Mouse (Mus musculus) macrophage (primary cell): ENCODE measurements around the gene Ccdc151. TPM values are rescaled to one million over a fixed set of nuclear protein-coding genes. Genes with fewer than 3 reads are reported as not detected.

Experiments used
- H3K27ac ChIP-seq: fragments of 350-480 bp; formaldehyde crosslinking; 2 replicates; pipeline ENCODE4 v1.9.0; 2021
- H3K36me3 ChIP-seq: fragments of 350-480 bp; formaldehyde crosslinking; 2 replicates; pipeline ENCODE4 v1.9.0; 2021; ENCODE audit errors: inconsistent target
- H3K4me3 ChIP-seq: fragments of 350-480 bp; formaldehyde crosslinking; 2 replicates; pipeline ENCODE4 v1.9.0; 2021; ENCODE audit errors: inconsistent target
- H3K79me2 ChIP-seq: fragments of 350-480 bp; formaldehyde crosslinking; 2 replicates; pipeline ENCODE4 v1.9.0; 2021; ENCODE audit errors: inconsistent target
- WGBS: methylation state at CpG from one replicate; pipeline ENCODE4 v1.1.7; 2026; ENCODE audit warnings: inconsistent platforms; ENCODE audit not compliant: missing documents; 5-methylcytosine and 5-hydroxymethylcytosine counted together
- polyA plus RNA-seq: library from polyadenylated mRNA; stranded (reverse); fragments of 250-400 nt; gene quantifications from 3 replicates; pipeline ENCODE4 v1.2.4, GENCODE M21; 2018; ENCODE audit warnings: inconsistent platforms

The Ccdc151 gene
- polyA plus RNA-seq, 1 experiment from 2014 or later: 0.10 TPM

GRCm38 (mm10) chr9:21978398-21979128 is 23.9 kb downstream of the Ccdc151 start:
- H3K79me2 ChIP-seq: no peaks in the 10 kb centered on the region
- H3K4me3 ChIP-seq: no peak overlapping the region
- H3K36me3 ChIP-seq: no peaks in the 10 kb centered on the region
- no peak overlapping the region for H3K27ac ChIP-seq
- WGBS: 85% methylated on average over 4 of the region's 4 CpGs

- H3K27ac ChIP-seq: no peak overlapping the region
- no peaks in the 10 kb centered on the region for H3K79me2 ChIP-seq
- no peak overlapping the region for H3K4me3 ChIP-seq
- H3K36me3 ChIP-seq: no peaks in the 10 kb centered on the region
- 52% methylated on average over 2 of the region's 2 CpGs for WGBS
Observed at GRCm38 (mm10) chr9:21977972-21978371, 24.5 kb downstream of the Ccdc151 start.

- H3K4me3 ChIP-seq: no peak overlapping the region
- WGBS: 83% methylated on average over 5 of the region's 5 CpGs
Observed at GRCm38 (mm10) chr9:21977331-21977730, 25.1 kb downstream of the Ccdc151 start.

GRCm38 (mm10) chr9:21976626-21977175 is 25.7 kb downstream of the Ccdc151 start:
- Histone ChIP-seq H3K27ac (no peak overlapping the region), H3K79me2 (no peaks in the 10 kb centered on the region), H3K4me3 (no peak overlapping the region), H3K36me3 (no peaks in the 10 kb centered on the region)
- 85% methylated on average over 10 of the region's 10 CpGs for WGBS

More at GRCm38 (mm10) chr9:21977331-21977730, 25.1 kb downstream of the Ccdc151 start:
- Histone ChIP-seq H3K27ac (no peak overlapping the region), H3K79me2 (no peaks in the 10 kb centered on the region), H3K36me3 (no peaks in the 10 kb centered on the region)

GRCm38 (mm10) chr9:21969304-21969703 is 33.1 kb downstream of the Ccdc151 start:
- no peaks in the 10 kb centered on the region for H3K36me3 ChIP-seq
- WGBS: 72% methylated on average over 4 of the region's 4 CpGs
- no peak overlapping the region for H3K4me3 ChIP-seq
- H3K79me2 ChIP-seq: no peaks in the 10 kb centered on the region
- H3K27ac ChIP-seq: no peak overlapping the region

- Histone ChIP-seq H3K4me3 (no peak overlapping the region), H3K36me3 (no peaks in the 10 kb centered on the region), H3K79me2 (no peaks in the 10 kb centered on the region), H3K27ac (no peak overlapping the region)
- WGBS: 37% methylated on average over 6 of the region's 6 CpGs
Observed at GRCm38 (mm10) chr9:21968883-21969282, 33.6 kb downstream of the Ccdc151 start.

- Histone ChIP-seq H3K36me3 (no peaks in the 10 kb centered on the region), H3K79me2 (no peaks in the 10 kb centered on the region), H3K27ac (no peak within 1 kb of the TSS), H3K4me3 (peak within 1 kb of the TSS; percentile 18)
- WGBS: 43% methylated on average over 8 of the region's 8 CpGs
Observed at GRCm38 (mm10) chr9:21963417-21963816, 39.0 kb downstream of the Ccdc151 start, which contains the start of gene Epor. Gene Epor, minus strand, starts transcription at chr9:21963506.

- peak overlapping the region; percentile 18 for H3K4me3 ChIP-seq
- no peaks in the 10 kb centered on the region for H3K79me2 ChIP-seq
- no peaks in the 10 kb centered on the region for H3K36me3 ChIP-seq
- 7% methylated on average over 27 of the region's 34 CpGs for WGBS
- H3K27ac ChIP-seq: no peak overlapping the region
Observed at GRCm38 (mm10) chr9:21962416-21963059, 39.9 kb downstream of the Ccdc151 start.

GRCm38 (mm10) chr9:21962010-21962409 is 40.4 kb downstream of the Ccdc151 start:
- peak overlapping the region; percentile 18 for H3K4me3 ChIP-seq
- H3K27ac ChIP-seq: no peak overlapping the region
- H3K79me2 ChIP-seq: no peaks in the 10 kb centered on the region
- no peaks in the 10 kb centered on the region for H3K36me3 ChIP-seq
- WGBS: 2% methylated on average over 15 of the region's 15 CpGs

GRCm38 (mm10) chr9:21961366-21961980 is 41.0 kb downstream of the Ccdc151 start:
- Histone ChIP-seq H3K79me2 (no peaks in the 10 kb centered on the region), H3K36me3 (no peaks in the 10 kb centered on the region), H3K4me3 (no peak overlapping the region; the same call in 1 of the 2 replicates), H3K27ac (no peak overlapping the region)
- 6% methylated on average over 34 of the region's 35 CpGs for WGBS

- Histone ChIP-seq H3K27ac (no peak overlapping the region), H3K36me3 (no peaks in the 10 kb centered on the region), H3K4me3 (no peak overlapping the region), H3K79me2 (no peaks in the 10 kb centered on the region)
- WGBS: 88% methylated on average over 26 of the region's 26 CpGs
Observed at GRCm38 (mm10) chr9:21960558-21961208, 41.8 kb downstream of the Ccdc151 start.

GRCm38 (mm10) chr9:21960135-21960534 is 42.3 kb downstream of the Ccdc151 start:
- no peak overlapping the region for H3K4me3 ChIP-seq
- no peaks in the 10 kb centered on the region for H3K36me3 ChIP-seq
- WGBS: 90% methylated on average over 9 of the region's 9 CpGs
- H3K27ac ChIP-seq: no peak overlapping the region
- no peaks in the 10 kb centered on the region for H3K79me2 ChIP-seq

GRCm38 (mm10) chr9:21959244-21959643 is 43.2 kb downstream of the Ccdc151 start:
- Histone ChIP-seq H3K27ac (no peak overlapping the region), H3K4me3 (no peak overlapping the region), H3K36me3 (no peaks in the 10 kb centered on the region)

GRCm38 (mm10) chr9:21958372-21958771 is 44.1 kb downstream of the Ccdc151 start:
- no peaks in the 10 kb centered on the region for H3K36me3 ChIP-seq
- 97% methylated on average over 5 of the region's 5 CpGs for WGBS
- H3K27ac ChIP-seq: no peak overlapping the region
- no peak overlapping the region for H3K4me3 ChIP-seq
- H3K79me2 ChIP-seq: no peaks in the 10 kb centered on the region

More at GRCm38 (mm10) chr9:21959244-21959643, 43.2 kb downstream of the Ccdc151 start:
- WGBS: 94% methylated on average over 7 of the region's 7 CpGs
- H3K79me2 ChIP-seq: no peaks in the 10 kb centered on the region
